Mouse (Mus musculus) B cell, adult (primary cell): ENCODE measurements around the gene Thoc2. TPM values are rescaled to one million over a fixed set of nuclear protein-coding genes. Genes with fewer than 3 reads are reported as not detected.

Experiments
- total RNA-seq: library from RNA; stranded (reverse); gene quantifications from 4 replicates; pipeline ENCODE4 v1.2.4, GENCODE M21; 2023; ENCODE audit not compliant: inconsistent age

Thoc2 gene
- total RNA-seq, result 95.6 to 139 TPM (median 118 TPM) in 4 replicates

GRCm38 (mm10) chrX:41920574-41920973, at the start of gene Thoc2:
TSS of gene Thoc2 (minus strand) at chrX:41920674.

Other genes starting within 250 kb of the Thoc2 start
- gene Xiap, start 139.0 kb upstream of the Thoc2 start, total RNA-seq, result 49.5 to 58.0 TPM (median 54.6 TPM) in 4 replicates
- gene Stag2, start 228.6 kb upstream of the Thoc2 start, total RNA-seq, result 125 to 143 TPM (median 128 TPM) in 4 replicates